10 mouse cellular contexts compared by ENCODE assay signal in genomic region chr2:26960756-26961155, GRCm38 (mm10). TPM values are rescaled to one million over a fixed set of nuclear protein-coding genes. Genes with fewer than 3 reads are reported as not detected.
DNase-seq lines count a peak whose midpoint lies in the region; ATAC-seq and TF ChIP-seq lines count a peak whose summit lies in the region.
"Had no signal": no experiment of that assay in that cellular context is flagged by ENCODE, and none has a peak within 500 bp of the region (broad histone marks: within the 10 kb centered on the region; RNA-seq: fewer than 3 reads in every experiment).

No protein-coding gene starts in this region.

- H3K9ac ChIP-seq in kidney, embryonic 16.5 days (replicated peaks; ENCODE audit: low read length) = no peak overlapping the region

- H3K4me1 ChIP-seq in kidney, embryonic 16.5 days (ENCODE audit: insufficient read depth, low read length) = peaks cover 14% of the 10 kb centered on the region

- no peak for TF ChIP-seq POLR2A in brain, embryonic 14.5 days (IDR thresholded peaks at IDR 0.05; ENCODE audit: borderline replicate concordance, extremely low read depth, insufficient read depth, insufficient read length, poor library complexity, severe bottlenecking)

- H3K4me2 ChIP-seq in kidney, embryonic 16.5 days (replicated peaks; ENCODE audit: low read depth, low read length) = no peak overlapping the region

- no peak overlapping the region for H3K4me3 ChIP-seq in kidney, embryonic 16.5 days (ENCODE audit: low read length)

- peak; percentile 45; the same call in 1 of the 2 replicates for TF ChIP-seq CTCF in brain, embryonic 14.5 days (IDR thresholded peaks at IDR 0.05; ENCODE audit: borderline replicate concordance, extremely low read depth, insufficient read depth, insufficient read length)

- peak; percentile 35 for DNase-seq in kidney, adult 18-20 months
- DNase-seq in thymus, postnatal 14 days = peak; percentile 45
- DNase-seq in thymus, postnatal 25 days = no peak
- DNase-seq in brain, embryonic 14.5 days (ENCODE audit: low read depth) = peak; percentile 20
- DNase-seq in right cerebral cortex, adult 2 months (ENCODE audit: low spot score in 2 of 2) = no peak
- DNase-seq in Muller cell, postnatal 12 days (ENCODE audit: inconsistent ontology term) = no peak
- DNase-seq: cerebellum, adult 11 months; heart, adult 18-20 months had no signal

- 64% methylated on average over 4 of the region's 4 CpGs for WGBS in kidney, embryonic 16.5 days

- H3K27me3 ChIP-seq in kidney, embryonic 16.5 days (ENCODE audit: insufficient read depth, low read length) = no peaks in the 10 kb centered on the region

- H3K27ac ChIP-seq in kidney, embryonic 16.5 days (ENCODE audit: low read length) = no peak overlapping the region

- H3K9me3 ChIP-seq in kidney, embryonic 16.5 days (ENCODE audit: low read length) = no peaks in the 10 kb centered on the region

- ATAC-seq in kidney, embryonic 16.5 days (ENCODE audit: low FRiP score, low TSS enrichment) = no peak

- H3K36me3 ChIP-seq in kidney, embryonic 16.5 days (ENCODE audit: insufficient read depth, low read length) = peaks cover 46% of the 10 kb centered on the region

RNA-seq across cellular contexts. Expression of gene Rexo4, which starts 3.4 kb away (rescaled TPM):
- 51.6 and 52.6 TPM in 2 replicates for polyA plus RNA-seq in kidney, embryonic 16.5 days (2015; fragmentation: Nextera tagmentation; extraction: Ambion mirVana)
- polyA plus RNA-seq in brain, embryonic 14.5 days (2012; rRNA removed) = 40.8 and 46.6 TPM in 2 replicates

RNA-seq across cellular contexts. Expression of gene Adamts13, which starts 12.5 kb away (rescaled TPM):
- polyA plus RNA-seq in kidney, embryonic 16.5 days (2015; fragmentation: Nextera tagmentation; extraction: Ambion mirVana) = not detected in 2 replicates
- polyA plus RNA-seq in brain, embryonic 14.5 days (2012; rRNA removed) = 0.12 TPM in 1 of 2 replicates, not detected in the other
- polyA plus RNA-seq: neural tube, embryonic 14.5 days had no signal

RNA-seq across cellular contexts. Expression of gene Stkld1, which starts 26.9 kb away (rescaled TPM):
- polyA plus RNA-seq in kidney, embryonic 16.5 days (2015; fragmentation: Nextera tagmentation; extraction: Ambion mirVana) = 0.07 and 0.10 TPM in 2 replicates
- 0.21 and 0.23 TPM in 2 replicates for polyA plus RNA-seq in brain, embryonic 14.5 days (2012; rRNA removed)
- polyA plus RNA-seq: neural tube, embryonic 14.5 days had no signal

RNA-seq across cellular contexts. Expression of gene Surf4, which starts 27.0 kb away (rescaled TPM):
- 240 and 248 TPM in 2 replicates for polyA plus RNA-seq in kidney, embryonic 16.5 days (2015; fragmentation: Nextera tagmentation; extraction: Ambion mirVana)
- polyA plus RNA-seq in brain, embryonic 14.5 days (2012; rRNA removed) = 97.7 and 102 TPM in 2 replicates

RNA-seq across cellular contexts. Expression of gene Surf1, which starts 44.4 kb away (rescaled TPM):
- 61.0 and 63.9 TPM in 2 replicates for polyA plus RNA-seq in kidney, embryonic 16.5 days (2015; fragmentation: Nextera tagmentation; extraction: Ambion mirVana)
- 60.6 and 68.5 TPM in 2 replicates for polyA plus RNA-seq in brain, embryonic 14.5 days (2012; rRNA removed)

Comparison
In these comparisons a context has a peak if more than half of its experiments do, and no peak if none do; other contexts are left out.
1. DNase-seq: peak in kidney, adult 18-20 months (single experiment), thymus, postnatal 14 days (single experiment) and brain, embryonic 14.5 days (single experiment); none in thymus, postnatal 25 days (single experiment), right cerebral cortex, adult 2 months (0 of 2) and Muller cell, postnatal 12 days (single experiment).